Mouse (Mus musculus) liver, embryonic 14.5 days (tissue): Measurements from ENCODE around the gene Prtn3. TPM values are rescaled to one million over a fixed set of nuclear protein-coding genes. Genes with fewer than 3 reads are reported as not detected.

Experiments used
- ATAC-seq: fragments of 200-750 bp; cut with Nextera tagmentation; 2 replicates; pipeline ENCODE4 v1.8.0; 2017; ENCODE audit warnings: moderate number of reproducible peaks, mild to moderate bottlenecking, moderate library complexity; ENCODE audit not compliant: insufficient read depth
- DNase-seq, 3 experiments: peaks; one replicate each; pipeline ENCODE4 v3.0.0-alpha.2; 2012 to 2013; ENCODE audit warnings: low read depth in 3 of 3, low spot score in 3 of 3
- H3K27ac ChIP-seq: fragments of 300-500 bp; sonication (generic); 2 replicates; pipeline ENCODE4 v1.5.1; 2014; ENCODE audit warnings: moderate library complexity, mild to moderate bottlenecking, control low read depth, inconsistent platforms
- H3K27me3 ChIP-seq: fragments of 300-500 bp; sonication (generic); 2 replicates; pipeline ENCODE4 v1.6.1; 2014; ENCODE audit warnings: mild to moderate bottlenecking, low read length, moderate library complexity; ENCODE audit not compliant: control insufficient read depth, insufficient read depth
- H3K36me3 ChIP-seq: fragments of 300-500 bp; sonication (generic); replicated peaks from 2 replicates; pipeline ENCODE4 v1.6.1; 2014; ENCODE audit warnings: low read depth; ENCODE audit not compliant: control insufficient read depth, insufficient read depth
- H3K4me1 ChIP-seq, 2 experiments: fragments of 200-500 bp in 1 of 2; fragments of 300-500 bp in 1 of 2; sonication (generic) in 1 of 2; replicated peaks; 2 replicates each; pipeline ENCODE4 v1.6.1; 2012 to 2014; ENCODE audit warnings: antibody characterized with exemption in 1 of 2, inconsistent platforms in 1 of 2, low read length in 1 of 2; ENCODE audit not compliant: control insufficient read depth in 2 of 2, insufficient read depth in 2 of 2
- H3K4me2 ChIP-seq: fragments of 300-500 bp; sonication (generic); 2 replicates; pipeline ENCODE4 v1.6.1; 2014; ENCODE audit warnings: low read depth, mild to moderate bottlenecking, control low read depth, moderate library complexity
- H3K4me3 ChIP-seq, 2 experiments: fragments of 200-500 bp in 1 of 2; fragments of 300-500 bp in 1 of 2; sonication (generic) in 1 of 2; 2 replicates each; pipeline ENCODE4 v1.5.1; 2012 to 2014; ENCODE audit warnings: low read depth in 2 of 2, low read length in 2 of 2, mild to moderate bottlenecking in 2 of 2, control low read depth in 1 of 2, inconsistent platforms in 1 of 2, moderate library complexity in 1 of 2; ENCODE audit not compliant: insufficient read depth in 1 of 2
- H3K9ac ChIP-seq: fragments of 300-500 bp; sonication (generic); replicated peaks from 2 replicates; pipeline ENCODE4 v1.6.1; 2014; ENCODE audit warnings: mild to moderate bottlenecking, control low read depth, moderate library complexity
- H3K9me3 ChIP-seq: fragments of 300-500 bp; sonication (generic); 2 replicates; pipeline ENCODE4 v1.6.1; 2016; ENCODE audit warnings: low read length, mixed read lengths; ENCODE audit not compliant: control insufficient read depth
- CTCF ChIP-seq: IDR thresholded peaks from 2 replicates; pipeline ENCODE4 v1.5.1; 2016; ENCODE audit warnings: antibody characterized with exemption, low read depth, control low read depth
- EP300 ChIP-seq: IDR thresholded peaks from 2 replicates; pipeline ENCODE4 v1.6.1; 2016; ENCODE audit warnings: antibody characterized with exemption, low read depth
- WGBS: fragments of 180-500 bp; shearing (Covaris S2); extraction: QIAGEN DNeasy Blood & Tissue Kit; methylation state at CpG from one replicate; pipeline ENCODE4 v1.1.7; 2014; ENCODE audit not compliant: insufficient replicate concordance; 5-methylcytosine and 5-hydroxymethylcytosine counted together
- polyA plus RNA-seq, 2 experiments: library from polyadenylated mRNA; depleted of rRNA in 1 of 2; stranded (reverse) in 1 of 2; unstranded in 1 of 2; fragments of >200 nt; fragmentation: Nextera tagmentation in 1 of 2; extraction: Ambion mirVana in 1 of 2; gene quantifications; 2 replicates each; pipeline versions ENCODE4 v1.2.1 to v1.2.3; 2012 to 2014

Prtn3 gene
- polyA plus RNA-seq, 2 experiments: 132 to 133 TPM

- peak; percentile 72 for ATAC-seq
- Histone ChIP-seq H3K9me3 (no peaks in the 10 kb centered on the region), H3K9ac (peak within 1 kb of the TSS; percentile 83), H3K4me2 (peak within 1 kb of the TSS; percentile 94), H3K27me3 (peaks cover 43% of the 10 kb centered on the region), H3K36me3 (no peaks in the 10 kb centered on the region), H3K4me1 (peaks cover 23 to 29% of the 10 kb centered on the region in 2 experiments), H3K4me3 (peak within 1 kb of the TSS; percentile 69 to 75), H3K27ac (peak within 1 kb of the TSS; percentile 49)
- peak in 1 of 3 experiments; percentile 60 for DNase-seq
- WGBS: 2% methylated on average over 42 of the region's 42 CpGs
- TF ChIP-seq CTCF (no peak), EP300 (no peak)
Measured at GRCm38 (mm10) chr10:79916808-79917531, 42.7 kb downstream of the Prtn3 start, which contains the start of gene Kiss1r. TSS of gene Kiss1r (plus strand) at chr10:79916971.

GRCm38 (mm10) chr10:79917532-79918100 lies 43.3 kb downstream of the Prtn3 start:
- peak overlapping the region; percentile 83; the same call in 1 of the 2 replicates for H3K9ac ChIP-seq
- H3K4me2 ChIP-seq: peak overlapping the region; percentile 94
- TF ChIP-seq EP300 (no peak), CTCF (no peak)
- peak overlapping the region in 1 of 2 experiments; percentile 69; a peak in 1 of 4 replicates for H3K4me3 ChIP-seq
- DNase-seq: no peak
- ATAC-seq: no peak
- no peaks in the 10 kb centered on the region for H3K9me3 ChIP-seq
- H3K27ac ChIP-seq: no peak overlapping the region
- peaks cover 49% of the 10 kb centered on the region for H3K27me3 ChIP-seq
- no peaks in the 10 kb centered on the region for H3K36me3 ChIP-seq
- peaks cover 23 to 29% of the 10 kb centered on the region in 2 experiments for H3K4me1 ChIP-seq
- 67% methylated on average over 5 of the region's 5 CpGs for WGBS

- H3K4me3 ChIP-seq: no peak overlapping the region
- H3K27me3 ChIP-seq: peaks cover 49% of the 10 kb centered on the region
- ATAC-seq (no peak), DNase-seq (no peak)
- peaks cover 23 to 29% of the 10 kb centered on the region in 2 experiments for H3K4me1 ChIP-seq
- H3K9ac ChIP-seq: no peak overlapping the region
- H3K36me3 ChIP-seq: no peaks in the 10 kb centered on the region
- TF ChIP-seq EP300 (no peak), CTCF (no peak)
- no peak overlapping the region for H3K27ac ChIP-seq
- WGBS: 16% methylated on average over 35 of the region's 35 CpGs
- H3K9me3 ChIP-seq: no peaks in the 10 kb centered on the region
- peak overlapping the region; percentile 20; the same call in 1 of the 2 replicates for H3K4me2 ChIP-seq
Measured at GRCm38 (mm10) chr10:79918231-79919078, 44.2 kb downstream of the Prtn3 start.

- no peak overlapping the region for H3K4me3 ChIP-seq
- H3K36me3 ChIP-seq: no peaks in the 10 kb centered on the region
- H3K4me1 ChIP-seq: peaks cover 14 to 22% of the 10 kb centered on the region in 2 experiments
- DNase-seq: no peak
- no peak overlapping the region for H3K27ac ChIP-seq
- peaks cover 49% of the 10 kb centered on the region for H3K27me3 ChIP-seq
- no peaks in the 10 kb centered on the region for H3K9me3 ChIP-seq
- no peak overlapping the region for H3K4me2 ChIP-seq
- TF ChIP-seq EP300 (no peak), CTCF (no peak)
- H3K9ac ChIP-seq: no peak overlapping the region
- WGBS: 12% methylated on average over 21 of the region's 21 CpGs
- no peak for ATAC-seq
Measured at GRCm38 (mm10) chr10:79919251-79919849, 45.1 kb downstream of the Prtn3 start.
